Mouse (Mus musculus) forebrain, embryonic 10.5 days (tissue): ENCODE results near the gene Dclk3. TPM values are rescaled to one million over a fixed set of nuclear protein-coding genes. Genes with fewer than 3 reads are reported as not detected.

Experiments used
- DNase-seq: peaks from one replicate; pipeline ENCODE4 v3.0.0-alpha.2; 2017; ENCODE audit warnings: low spot score; ENCODE audit errors: extremely low spot score
- H3K27ac ChIP-seq: fragments of 300-500 bp; sonication (generic); 2 replicates; pipeline ENCODE4 v1.5.1; 2016; ENCODE audit warnings: mild to moderate bottlenecking
- H3K27me3 ChIP-seq: fragments of 300-500 bp; sonication (generic); 2 replicates; pipeline ENCODE4 v1.6.1; 2016; ENCODE audit warnings: mild to moderate bottlenecking; ENCODE audit not compliant: poor library complexity, severe bottlenecking
- H3K36me3 ChIP-seq: fragments of 300-500 bp; sonication (generic); replicated peaks from 2 replicates; pipeline ENCODE4 v1.6.1; 2016; ENCODE audit warnings: mild to moderate bottlenecking, moderate library complexity
- H3K4me1 ChIP-seq: fragments of 300-500 bp; sonication (generic); 2 replicates; pipeline ENCODE4 v1.6.1; 2016
- H3K4me3 ChIP-seq: fragments of 300-500 bp; sonication (generic); 2 replicates; pipeline ENCODE4 v1.5.1; 2016; ENCODE audit warnings: mild to moderate bottlenecking, moderate library complexity
- H3K9me3 ChIP-seq: fragments of 300-500 bp; sonication (generic); 2 replicates; pipeline ENCODE4 v1.6.1; 2016; ENCODE audit warnings: mild to moderate bottlenecking, moderate library complexity
- WGBS: fragments of 180-500 bp; shearing (Covaris S2); methylation state at CpG from one replicate; pipeline ENCODE4 v1.1.7; 2016; 5-methylcytosine and 5-hydroxymethylcytosine counted together
- polyA plus RNA-seq: library from polyadenylated mRNA; unstranded; fragments of >200 nt; fragmentation: Nextera tagmentation; extraction: Ambion mirVana; gene quantifications from 2 replicates; pipeline ENCODE4 v1.2.1, GENCODE M21; 2016

The Dclk3 gene
- polyA plus RNA-seq, 1 experiment from 2014 or later, result 0.14 TPM

DNA sequence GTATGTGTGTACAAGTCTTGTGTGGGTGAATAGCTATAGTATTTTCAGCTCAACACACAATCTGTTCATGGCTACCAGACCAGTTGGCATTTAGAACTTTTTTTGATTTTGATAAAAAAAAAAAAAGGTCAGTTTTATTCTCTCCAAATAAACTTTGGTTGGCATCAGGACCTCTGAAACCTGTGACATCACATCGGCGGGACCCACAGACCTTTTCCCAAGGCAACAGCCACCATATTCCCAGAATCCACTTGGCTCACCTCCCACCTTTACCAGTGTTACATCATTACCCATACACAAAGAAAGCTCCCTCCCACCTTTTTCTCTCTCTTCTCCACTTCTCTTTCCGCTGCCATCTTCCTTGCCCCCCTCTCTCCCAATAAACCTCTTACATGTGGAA lies 36.4 kb downstream of the Dclk3 start:
- no peak overlapping the region for H3K27ac ChIP-seq
- 90% methylated on average over 3 of the region's 3 CpGs for WGBS
- H3K27me3 ChIP-seq, result no peaks in the 10 kb centered on the region
- no peak overlapping the region for H3K4me3 ChIP-seq
- H3K9me3 ChIP-seq, result no peaks in the 10 kb centered on the region
- peaks cover 23% of the 10 kb centered on the region for H3K4me1 ChIP-seq
- no peaks in the 10 kb centered on the region for H3K36me3 ChIP-seq
- no peak for DNase-seq

DNA sequence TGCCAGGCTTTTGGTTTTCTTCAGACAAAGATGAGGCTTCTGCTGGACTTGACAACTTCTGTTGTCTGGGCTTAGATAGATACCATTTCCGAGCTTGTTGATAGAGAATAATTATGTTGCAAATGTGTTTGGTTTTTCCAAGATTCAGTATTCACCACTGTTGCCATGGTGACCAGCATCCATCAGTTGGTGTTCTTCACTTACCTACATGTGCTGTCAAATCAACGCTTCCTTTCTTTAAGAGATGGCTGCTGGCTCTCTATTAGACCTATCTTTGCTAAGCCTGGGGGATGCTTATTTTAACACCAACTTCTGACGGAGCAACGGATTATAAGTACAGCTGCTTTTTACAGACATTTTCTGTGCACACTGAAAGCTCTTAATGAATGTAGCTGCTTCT lies 37.1 kb downstream of the Dclk3 start:
- Histone ChIP-seq H3K27me3 (no peaks in the 10 kb centered on the region), H3K9me3 (no peaks in the 10 kb centered on the region), H3K36me3 (no peaks in the 10 kb centered on the region), H3K27ac (no peak overlapping the region), H3K4me1 (peaks cover 23% of the 10 kb centered on the region), H3K4me3 (no peak overlapping the region)
- no peak for DNase-seq
- WGBS, result 87% methylated on average over 4 of the region's 4 CpGs

DNA sequence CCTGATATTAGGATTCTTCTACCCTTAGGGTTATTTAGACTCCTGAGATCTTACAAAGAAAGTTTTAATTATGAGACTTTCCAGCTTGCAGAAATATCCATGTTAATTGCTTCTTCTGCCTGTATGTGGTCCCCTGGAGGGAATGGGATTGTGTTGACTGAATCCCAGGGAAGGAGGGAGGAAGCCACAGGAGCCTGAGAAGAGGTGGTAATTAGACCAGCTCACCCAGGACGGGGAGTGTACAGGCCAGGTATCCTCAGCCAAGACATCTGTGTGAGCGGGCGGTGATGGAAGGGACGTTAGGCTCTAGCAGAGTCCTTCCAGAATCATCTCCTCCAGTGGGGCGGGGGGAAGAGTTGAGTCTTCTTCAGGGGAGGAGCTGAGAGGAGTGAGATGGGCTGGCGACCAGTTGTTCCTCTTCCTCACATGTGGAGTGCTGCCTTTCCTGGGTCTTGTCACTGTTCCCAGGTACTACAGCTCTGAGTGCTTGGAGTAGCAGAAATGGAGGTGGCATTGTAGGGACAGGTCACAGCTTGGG lies 37.7 kb downstream of the Dclk3 start:
- no peak overlapping the region for H3K4me3 ChIP-seq
- DNase-seq, result no peak
- H3K27ac ChIP-seq, result no peak overlapping the region
- H3K27me3 ChIP-seq, result no peaks in the 10 kb centered on the region
- peaks cover 23% of the 10 kb centered on the region for H3K4me1 ChIP-seq
- 78% methylated on average over 6 of the region's 6 CpGs for WGBS
- H3K9me3 ChIP-seq, result no peaks in the 10 kb centered on the region
- H3K36me3 ChIP-seq, result no peaks in the 10 kb centered on the region

DNA sequence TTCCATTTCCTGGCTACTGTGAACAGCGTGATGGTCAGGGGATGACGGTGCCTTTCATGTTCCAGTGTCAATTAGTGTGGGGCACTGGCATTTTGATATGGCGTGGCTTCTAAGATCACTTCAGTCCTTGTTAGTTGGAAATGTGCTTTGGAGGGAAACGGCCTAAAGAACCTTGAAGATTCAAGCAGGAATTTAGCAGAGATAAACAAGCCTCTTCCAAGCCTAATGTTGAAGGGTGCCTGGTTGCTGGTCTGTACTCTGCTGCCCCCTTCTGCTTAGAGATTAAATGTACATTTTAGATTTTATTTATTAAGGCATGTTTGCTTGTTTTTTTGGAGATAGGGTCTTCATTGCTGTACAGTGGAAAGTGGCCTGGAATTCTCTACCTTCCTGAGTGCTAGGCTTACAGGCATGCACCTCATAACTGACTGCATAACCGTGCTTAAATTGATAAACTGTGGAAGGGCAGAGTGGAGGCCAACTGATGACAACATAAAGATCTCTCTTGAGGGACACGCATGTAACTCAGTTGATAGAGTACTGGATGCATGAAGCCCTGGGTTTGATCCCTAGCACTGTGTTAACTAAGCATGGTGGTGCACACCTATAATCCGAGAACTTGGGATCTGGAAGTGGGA lies 40.1 kb downstream of the Dclk3 start:
- 75% methylated on average over 7 of the region's 7 CpGs for WGBS
- H3K27me3 ChIP-seq, result no peaks in the 10 kb centered on the region
- no peaks in the 10 kb centered on the region for H3K9me3 ChIP-seq
- H3K4me1 ChIP-seq, result peaks cover 19% of the 10 kb centered on the region
- no peak overlapping the region for H3K27ac ChIP-seq
- H3K4me3 ChIP-seq, result no peak overlapping the region
- no peaks in the 10 kb centered on the region for H3K36me3 ChIP-seq
- DNase-seq, result no peak

DNA sequence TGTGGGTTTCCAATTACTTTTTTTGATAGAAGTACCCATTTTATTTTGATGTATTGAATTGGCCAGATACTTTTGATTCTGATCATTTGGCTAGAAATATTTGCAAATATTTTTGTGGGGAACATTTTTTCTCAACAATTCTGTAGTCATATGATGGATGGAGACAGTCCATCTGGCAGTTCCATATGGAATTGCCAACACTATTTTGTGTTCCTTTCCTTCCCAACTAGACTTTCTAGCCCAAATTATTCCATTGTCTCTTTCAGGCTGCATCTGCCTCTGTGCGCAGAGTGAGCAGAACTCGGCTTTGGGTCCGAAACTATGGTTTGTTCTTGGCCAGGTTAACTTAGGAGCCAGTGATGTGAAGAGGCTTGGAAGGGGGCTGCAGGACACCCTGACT lies 42.1 kb downstream of the Dclk3 start:
- DNase-seq, result no peak
- H3K27me3 ChIP-seq, result no peaks in the 10 kb centered on the region
- 84% methylated on average over 3 of the region's 3 CpGs for WGBS
- no peaks in the 10 kb centered on the region for H3K36me3 ChIP-seq
- peaks cover 9% of the 10 kb centered on the region for H3K4me1 ChIP-seq
- H3K4me3 ChIP-seq, result no peak overlapping the region
- no peaks in the 10 kb centered on the region for H3K9me3 ChIP-seq
- H3K27ac ChIP-seq, result no peak overlapping the region

DNA sequence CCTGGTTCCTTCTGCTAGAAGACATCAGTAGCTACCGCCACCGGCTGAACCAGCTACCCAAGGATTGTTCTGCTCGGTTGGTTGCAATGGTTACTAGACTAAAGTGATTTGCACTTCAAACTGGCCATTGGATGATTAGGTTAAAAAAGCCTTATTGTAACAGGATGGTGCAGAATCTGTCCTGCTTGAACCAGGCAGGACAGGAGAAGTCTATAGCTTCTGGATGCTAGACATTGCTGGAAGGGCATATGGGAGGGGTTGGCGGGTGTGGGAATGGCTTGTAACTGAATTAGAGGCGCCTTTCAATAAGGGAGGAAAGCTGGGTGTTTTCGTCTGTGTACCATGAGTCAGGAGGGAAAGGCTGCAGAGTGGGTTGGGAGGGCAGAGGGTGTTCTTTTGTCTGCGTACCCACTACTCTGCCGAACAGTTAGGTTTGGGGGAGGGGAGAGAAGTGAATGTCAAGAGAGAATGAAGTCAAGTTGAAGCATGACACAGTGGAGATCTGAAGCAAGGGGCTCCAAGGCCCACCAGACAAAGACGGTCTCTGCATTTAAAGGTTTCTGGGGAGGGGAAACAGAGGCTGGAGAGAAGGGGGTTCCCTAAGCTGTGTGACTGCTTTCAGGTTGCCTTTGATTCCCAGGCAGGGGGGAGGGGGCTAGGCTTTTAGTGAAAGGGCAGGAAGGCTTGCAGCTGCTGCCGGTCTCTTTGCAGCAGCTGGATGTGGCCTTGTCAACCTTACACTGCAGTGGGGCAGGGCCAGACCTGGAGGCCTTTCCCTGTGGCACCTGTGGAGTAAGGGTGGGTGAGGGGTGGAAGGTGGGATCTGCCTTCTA lies 48.0 kb downstream of the Dclk3 start:
- WGBS, result 42% methylated on average over 10 of the region's 10 CpGs

DNA sequence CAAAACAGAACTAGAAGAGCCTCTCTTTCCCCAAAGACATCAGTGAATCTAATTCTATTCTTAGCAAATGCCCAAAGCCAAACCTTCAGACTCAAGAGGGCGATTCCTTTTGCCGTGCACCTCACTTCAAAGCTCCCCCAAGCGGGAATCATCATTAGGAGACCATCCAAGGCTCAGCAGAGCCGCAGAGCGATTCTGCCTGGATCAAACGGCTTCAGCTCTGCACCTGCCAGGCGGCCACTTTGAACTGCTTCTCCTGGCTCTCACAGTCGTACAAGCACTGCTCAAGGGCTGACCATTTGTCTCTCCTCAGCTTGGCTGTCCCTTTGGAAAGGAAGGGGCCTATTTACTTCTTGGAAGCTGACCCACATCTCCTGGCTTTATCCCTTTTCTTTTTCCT lies 51.7 kb downstream of the Dclk3 start:
- WGBS, result 48% methylated on average over 8 of the region's 8 CpGs

More for the DNA sequence above, 48.0 kb downstream of the Dclk3 start:
- Histone ChIP-seq H3K27ac (peak overlapping the region; percentile 60), H3K27me3 (peaks cover 14% of the 10 kb centered on the region), H3K36me3 (no peaks in the 10 kb centered on the region), H3K9me3 (no peaks in the 10 kb centered on the region), H3K4me1 (peaks cover 15% of the 10 kb centered on the region), H3K4me3 (no peak overlapping the region)
- peak; percentile 24 for DNase-seq

DNA sequence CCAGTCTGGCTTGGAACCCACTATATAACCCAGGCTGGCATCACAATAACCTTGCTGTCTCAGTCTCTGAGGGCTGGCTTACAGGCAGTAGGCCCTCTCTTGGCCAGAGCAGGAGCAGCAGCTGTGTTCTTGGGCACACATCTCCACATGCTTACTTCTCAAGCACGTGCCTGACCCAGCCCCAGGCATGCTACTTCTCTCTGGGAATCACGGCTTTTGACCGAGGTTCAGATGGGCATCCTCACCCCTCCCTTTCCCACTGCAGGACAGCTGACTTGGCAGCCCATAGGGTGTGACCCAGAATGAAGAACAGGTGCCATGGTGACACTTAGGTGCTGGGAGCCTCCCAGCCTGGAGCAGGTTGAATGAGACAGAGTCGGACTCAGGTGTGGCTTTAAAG lies 52.4 kb downstream of the Dclk3 start:
- no peak overlapping the region for H3K27ac ChIP-seq
- H3K9me3 ChIP-seq, result no peaks in the 10 kb centered on the region
- H3K36me3 ChIP-seq, result no peaks in the 10 kb centered on the region
- WGBS, result 61% methylated on average over 4 of the region's 4 CpGs
- H3K4me3 ChIP-seq, result no peak overlapping the region
- peaks cover 14% of the 10 kb centered on the region for H3K27me3 ChIP-seq
- H3K4me1 ChIP-seq, result peaks cover 20% of the 10 kb centered on the region
- DNase-seq, result no peak

More for the DNA sequence above, 51.7 kb downstream of the Dclk3 start:
- Histone ChIP-seq H3K27me3 (peaks cover 14% of the 10 kb centered on the region), H3K4me3 (no peak overlapping the region), H3K9me3 (no peaks in the 10 kb centered on the region), H3K4me1 (peaks cover 20% of the 10 kb centered on the region), H3K36me3 (no peaks in the 10 kb centered on the region), H3K27ac (0 out of 2 replicates have a peak overlapping the region, but pooled peaks have one; percentile 40)
- DNase-seq, result no peak

DNA sequence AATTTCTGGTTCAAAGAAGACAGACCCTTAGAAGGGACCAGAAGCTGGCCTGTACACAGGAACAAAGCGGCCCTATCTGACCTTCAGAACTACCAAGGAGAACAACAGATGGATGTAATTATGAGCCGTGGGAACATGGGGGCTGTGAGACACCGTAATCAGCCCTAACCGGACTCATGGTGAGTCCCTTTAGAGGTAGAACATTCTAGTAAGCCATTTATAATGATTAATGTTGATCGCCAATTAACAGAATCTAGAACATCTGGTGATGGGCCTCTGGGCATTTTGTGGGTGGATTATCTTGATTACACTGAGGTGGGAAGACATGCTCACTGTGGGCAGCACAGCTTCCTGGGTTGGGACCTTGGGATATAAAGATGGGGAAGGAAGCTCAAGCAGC lies 54.6 kb downstream of the Dclk3 start:
- Histone ChIP-seq H3K27ac (no peak overlapping the region), H3K4me3 (no peak overlapping the region), H3K36me3 (no peaks in the 10 kb centered on the region), H3K27me3 (peaks cover 15% of the 10 kb centered on the region), H3K9me3 (no peaks in the 10 kb centered on the region), H3K4me1 (0 out of 2 replicates have a peak, but pooled peaks cover 6% of the 10 kb centered on the region)
- no peak for DNase-seq
- WGBS, result 64% methylated on average over 5 of the region's 5 CpGs

DNA sequence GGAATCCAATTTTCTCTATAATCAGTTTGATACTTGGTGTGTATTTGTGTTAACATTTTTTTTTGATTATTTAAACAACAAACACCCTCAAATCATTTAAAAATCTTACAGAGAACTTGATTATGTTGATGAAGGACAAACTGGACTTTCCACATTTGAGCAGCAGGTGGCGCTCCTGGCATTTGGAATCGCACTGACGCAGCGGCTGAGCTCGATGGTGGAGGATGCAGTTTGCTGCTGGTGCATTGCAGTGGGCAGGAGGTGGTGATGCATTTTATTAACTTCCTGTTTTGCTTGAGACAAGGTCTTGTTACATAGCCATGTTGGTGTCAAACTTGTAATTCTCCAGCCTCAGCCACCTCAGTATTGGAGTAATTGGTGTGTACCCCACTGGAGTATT lies 56.7 kb downstream of the Dclk3 start:
- no peaks in the 10 kb centered on the region for H3K9me3 ChIP-seq
- peak; percentile 77 for DNase-seq
- under 1% methylated on average over 5 of the region's 5 CpGs for WGBS
- no peak overlapping the region for H3K4me3 ChIP-seq
- no peaks in the 10 kb centered on the region for H3K36me3 ChIP-seq
- H3K4me1 ChIP-seq, result 0 out of 2 replicates have a peak, but pooled peaks cover 6% of the 10 kb centered on the region
- no peak overlapping the region for H3K27ac ChIP-seq
- H3K27me3 ChIP-seq, result peaks cover 15% of the 10 kb centered on the region

DNA sequence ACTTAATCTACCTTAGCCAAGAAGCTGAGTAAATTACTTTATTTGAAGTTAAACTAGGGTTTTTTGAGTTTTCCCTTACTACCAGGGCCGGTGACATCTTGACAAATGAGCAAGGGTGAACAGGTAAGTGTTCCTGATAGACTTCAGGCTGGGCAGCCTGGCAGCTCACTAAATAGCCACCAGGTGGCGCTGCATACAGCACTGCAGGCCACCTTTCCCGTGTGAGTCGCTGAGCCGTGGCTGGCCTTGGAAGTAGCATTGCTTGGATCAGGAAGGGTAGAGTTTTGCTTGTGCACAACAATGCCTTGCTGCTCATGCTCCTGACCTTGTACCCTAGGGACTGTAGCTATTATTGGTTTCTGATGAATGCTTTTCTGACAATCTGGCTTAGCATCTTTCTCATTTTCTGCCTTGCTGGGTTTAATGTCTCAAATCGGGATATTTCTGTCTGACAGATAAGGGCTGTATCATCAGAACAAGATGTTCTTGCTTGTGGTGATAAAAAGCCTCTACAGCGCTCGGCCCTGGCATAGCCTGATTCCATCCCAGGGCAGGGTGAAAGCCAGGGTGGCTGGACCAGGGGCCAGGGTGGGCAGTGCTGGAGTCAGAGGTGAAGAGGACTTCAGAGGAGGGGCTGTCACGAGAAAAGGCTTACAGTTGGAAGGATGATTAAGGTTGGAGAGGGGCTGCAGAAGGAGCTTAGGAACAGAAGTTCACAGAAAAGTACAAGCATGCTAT lies 58.4 kb downstream of the Dclk3 start:
- 0 out of 2 replicates have a peak, but pooled peaks cover 6% of the 10 kb centered on the region for H3K4me1 ChIP-seq
- H3K4me3 ChIP-seq, result no peak overlapping the region
- DNase-seq, result peak; percentile 76
- no peak overlapping the region for H3K27ac ChIP-seq
- 36% methylated on average over 9 of the region's 9 CpGs for WGBS
- no peaks in the 10 kb centered on the region for H3K36me3 ChIP-seq
- H3K27me3 ChIP-seq, result peaks cover 6% of the 10 kb centered on the region; the same call in 1 of the 2 replicates
- no peaks in the 10 kb centered on the region for H3K9me3 ChIP-seq

DNA sequence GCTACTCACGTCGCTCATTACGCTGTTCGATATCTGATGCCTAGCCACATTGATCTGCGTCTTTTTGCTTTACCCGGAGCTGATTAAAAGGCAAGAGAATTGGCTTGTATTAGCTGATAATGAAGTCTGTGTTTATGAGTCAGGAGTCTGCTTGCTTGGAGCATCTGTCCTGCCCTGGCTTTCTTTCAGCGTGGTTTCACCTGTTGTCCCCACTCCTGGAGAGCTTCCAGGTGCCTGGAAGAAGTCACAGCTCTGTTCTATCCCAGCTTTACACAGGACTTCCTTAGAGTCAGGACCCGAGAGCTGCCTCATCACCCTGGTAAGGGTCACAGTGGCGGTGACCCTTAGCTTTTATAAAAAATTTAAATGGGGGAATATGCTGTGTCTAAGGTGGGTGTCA lies 61.3 kb downstream of the Dclk3 start:
- Histone ChIP-seq H3K36me3 (no peaks in the 10 kb centered on the region), H3K4me1 (no peaks in the 10 kb centered on the region), H3K9me3 (no peaks in the 10 kb centered on the region), H3K4me3 (no peak overlapping the region), H3K27ac (no peak overlapping the region), H3K27me3 (peaks cover 6% of the 10 kb centered on the region; the same call in 1 of the 2 replicates)
- WGBS, result 89% methylated on average over 9 of the region's 9 CpGs
- DNase-seq, result no peak
